Mouse (Mus musculus): ENCODE results near the gene March2. TPM values are rescaled to one million over a fixed set of nuclear protein-coding genes. Genes with fewer than 3 reads are reported as not detected.
"Not testable (repeated sequence)": the region's sequence is repeated elsewhere in the genome, so short reads cannot be mapped to it uniquely, and the experiment has no call there.

Gene March2
- polyA plus RNA-seq, 1 experiment from 2014 or later, result 30.6 TPM

DNA sequence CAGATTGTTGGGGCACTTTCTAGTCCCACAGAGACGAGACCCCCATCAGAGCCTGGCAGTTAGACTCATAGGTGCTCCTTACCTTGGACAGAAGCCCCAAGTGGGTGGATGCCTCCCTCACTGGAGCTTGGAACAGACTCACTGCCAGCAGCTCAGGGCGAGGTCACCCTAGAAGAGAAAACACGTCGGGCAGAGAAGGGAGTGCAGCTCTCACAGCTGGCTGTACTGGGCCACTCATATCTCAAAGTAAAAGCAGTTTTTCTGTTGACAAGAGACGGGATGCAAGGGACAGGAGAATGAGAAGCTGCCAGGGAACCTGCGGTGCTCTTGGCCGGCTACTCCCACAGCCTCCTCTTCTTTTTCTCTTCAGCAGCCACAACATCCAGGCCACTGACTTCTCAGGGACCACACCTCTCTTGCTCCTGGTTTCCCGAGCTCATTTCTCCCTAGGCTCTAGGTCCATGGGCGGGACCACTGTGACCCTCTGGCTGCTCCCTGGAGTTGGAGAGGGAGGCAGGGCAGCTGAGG is 14.2 kb upstream of the March2 start:
- not testable (repeated sequence) for ATAC-seq (ENCODE audit: insufficient number of reproducible peaks, low FRiP score, low TSS enrichment, low read depth); H3K27ac ChIP-seq (replicated peaks; ENCODE audit: low read depth, low read length); H3K27me3 ChIP-seq (ENCODE audit: control insufficient read depth, insufficient read depth, low read length); H3K4me1 ChIP-seq (ENCODE audit: control insufficient read depth, insufficient read depth, low read length); H3K9ac ChIP-seq (ENCODE audit: low read length); DNase-seq (ENCODE audit: low spot score); H3K36me3 ChIP-seq (ENCODE audit: control insufficient read depth, insufficient read depth, low read length); H3K4me2 ChIP-seq (ENCODE audit: low read depth, severe bottlenecking); H3K4me3 ChIP-seq (ENCODE audit: low read depth, low read length); H3K9me3 ChIP-seq (ENCODE audit: control insufficient read depth, low read length)
- WGBS, result 74% methylated on average over 9 of the region's 9 CpGs

DNA sequence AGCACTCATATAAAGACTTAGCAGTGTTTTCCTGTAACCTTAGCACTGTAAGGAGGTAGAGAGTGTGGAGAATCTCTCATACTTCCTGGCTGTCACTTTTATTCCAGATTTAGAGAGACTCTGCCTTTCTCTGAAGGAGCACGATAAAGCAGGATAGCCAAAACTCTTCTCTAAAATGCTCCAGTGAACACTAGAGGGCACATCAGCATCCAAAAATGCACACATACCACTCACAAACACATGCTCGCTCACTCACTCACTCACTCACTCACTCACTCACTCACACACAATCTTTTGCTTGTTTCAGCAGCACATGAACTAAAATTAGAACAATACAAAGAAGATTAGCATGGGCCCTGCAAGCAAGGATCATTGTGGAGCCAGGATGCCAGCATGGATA is 10.7 kb upstream of the March2 start:
- Histone ChIP-seq H3K9ac (ENCODE audit: low read length) (no peak overlapping the region), H3K36me3 (ENCODE audit: control insufficient read depth, insufficient read depth, low read length) (no peaks in the 10 kb centered on the region), H3K4me3 (ENCODE audit: low read depth, low read length) (no peak overlapping the region), H3K9me3 (ENCODE audit: control insufficient read depth, low read length) (no peaks in the 10 kb centered on the region), H3K27ac (replicated peaks; ENCODE audit: low read depth, low read length) (no peak overlapping the region), H3K4me1 (ENCODE audit: control insufficient read depth, insufficient read depth, low read length) (no peaks in the 10 kb centered on the region), H3K4me2 (ENCODE audit: low read depth, severe bottlenecking) (no peak overlapping the region), H3K27me3 (ENCODE audit: control insufficient read depth, insufficient read depth, low read length) (no peaks in the 10 kb centered on the region)
- DNase-seq (ENCODE audit: low spot score) (no peak), ATAC-seq (ENCODE audit: insufficient number of reproducible peaks, low FRiP score, low TSS enrichment, low read depth) (no peak)
- WGBS, result 73% methylated on average over 2 of the region's 2 CpGs

DNA sequence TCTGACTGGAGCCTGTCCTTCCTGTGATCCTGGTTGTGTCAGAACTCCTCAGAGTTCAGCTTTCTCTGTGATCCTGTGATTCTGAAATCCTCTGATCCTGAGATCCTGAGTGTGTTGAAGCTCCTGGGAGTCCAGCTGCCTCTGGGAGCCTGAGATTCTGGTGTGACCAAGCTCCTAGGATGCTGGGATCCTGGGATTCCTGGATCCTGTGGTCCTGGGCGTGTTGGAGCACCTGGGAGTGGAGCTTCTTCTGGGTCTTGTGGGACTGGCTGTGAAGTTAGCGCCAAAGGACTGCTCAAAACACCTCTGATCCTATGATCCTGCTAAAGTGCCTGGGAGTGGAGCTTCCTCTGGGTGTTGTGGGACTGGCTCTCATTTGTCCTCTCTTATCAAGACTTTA is 9.9 kb upstream of the March2 start:
- no peak overlapping the region for H3K4me2 ChIP-seq (ENCODE audit: low read depth, severe bottlenecking)
- no peak for ATAC-seq (ENCODE audit: insufficient number of reproducible peaks, low FRiP score, low TSS enrichment, low read depth)
- no peak overlapping the region for H3K4me3 ChIP-seq (ENCODE audit: low read depth, low read length)
- WGBS, result 70% methylated on average over 2 of the region's 2 CpGs
- DNase-seq (ENCODE audit: low spot score), result no peak
- no peaks in the 10 kb centered on the region for H3K27me3 ChIP-seq (ENCODE audit: control insufficient read depth, insufficient read depth, low read length)
- no peaks in the 10 kb centered on the region for H3K36me3 ChIP-seq (ENCODE audit: control insufficient read depth, insufficient read depth, low read length)
- no peak overlapping the region for H3K9ac ChIP-seq (ENCODE audit: low read length)
- no peaks in the 10 kb centered on the region for H3K9me3 ChIP-seq (ENCODE audit: control insufficient read depth, low read length)
- no peaks in the 10 kb centered on the region for H3K4me1 ChIP-seq (ENCODE audit: control insufficient read depth, insufficient read depth, low read length)
- no peak overlapping the region for H3K27ac ChIP-seq (replicated peaks; ENCODE audit: low read depth, low read length)

DNA sequence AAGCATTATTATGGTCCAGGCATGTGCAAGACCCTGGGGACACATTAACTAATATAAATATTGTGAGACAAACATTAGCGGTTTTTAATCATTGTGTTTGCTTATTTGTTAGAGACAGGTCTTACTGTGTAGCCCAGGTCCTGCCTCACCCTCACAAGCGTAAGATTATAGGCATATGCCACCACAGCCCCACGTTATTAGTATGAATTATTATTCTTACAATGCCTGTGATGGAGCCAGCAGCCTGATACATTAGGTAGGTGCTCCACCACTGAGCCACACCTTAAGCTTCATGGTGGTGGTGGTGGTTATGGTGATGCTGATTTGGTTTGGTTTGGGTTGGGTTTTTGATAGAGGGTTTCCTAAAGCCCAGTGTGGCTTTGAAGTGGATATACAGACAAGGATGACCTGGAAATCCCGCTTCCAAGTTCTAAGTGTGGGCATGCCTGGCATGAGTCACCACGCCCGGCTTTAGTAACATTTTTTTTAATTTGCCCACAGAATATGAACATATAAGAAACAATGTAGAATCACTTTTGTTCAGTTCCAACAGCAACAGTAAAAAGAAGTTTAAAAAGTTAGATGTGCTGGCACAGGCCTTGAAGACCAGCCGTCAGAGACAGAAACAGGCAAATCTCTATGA is 1.4 kb upstream of the March2 start:
- DNase-seq (ENCODE audit: low spot score) (no peak), ATAC-seq (ENCODE audit: insufficient number of reproducible peaks, low FRiP score, low TSS enrichment, low read depth) (no peak)
- H3K9me3 ChIP-seq (ENCODE audit: control insufficient read depth, low read length), result no peaks in the 10 kb centered on the region
- H3K4me2 ChIP-seq (ENCODE audit: low read depth, severe bottlenecking), result no peak overlapping the region
- 93% methylated on average over 7 of the region's 7 CpGs for WGBS
- H3K27me3 ChIP-seq (ENCODE audit: control insufficient read depth, insufficient read depth, low read length), result no peaks in the 10 kb centered on the region
- H3K27ac ChIP-seq (replicated peaks; ENCODE audit: low read depth, low read length), result no peak overlapping the region
- H3K36me3 ChIP-seq (ENCODE audit: control insufficient read depth, insufficient read depth, low read length), result no peaks in the 10 kb centered on the region
- H3K9ac ChIP-seq (ENCODE audit: low read length), result no peak overlapping the region
- no peak overlapping the region for H3K4me3 ChIP-seq (ENCODE audit: low read depth, low read length)
- H3K4me1 ChIP-seq (ENCODE audit: control insufficient read depth, insufficient read depth, low read length), result peaks cover 4% of the 10 kb centered on the region; the same call in 1 of the 2 replicates

DNA sequence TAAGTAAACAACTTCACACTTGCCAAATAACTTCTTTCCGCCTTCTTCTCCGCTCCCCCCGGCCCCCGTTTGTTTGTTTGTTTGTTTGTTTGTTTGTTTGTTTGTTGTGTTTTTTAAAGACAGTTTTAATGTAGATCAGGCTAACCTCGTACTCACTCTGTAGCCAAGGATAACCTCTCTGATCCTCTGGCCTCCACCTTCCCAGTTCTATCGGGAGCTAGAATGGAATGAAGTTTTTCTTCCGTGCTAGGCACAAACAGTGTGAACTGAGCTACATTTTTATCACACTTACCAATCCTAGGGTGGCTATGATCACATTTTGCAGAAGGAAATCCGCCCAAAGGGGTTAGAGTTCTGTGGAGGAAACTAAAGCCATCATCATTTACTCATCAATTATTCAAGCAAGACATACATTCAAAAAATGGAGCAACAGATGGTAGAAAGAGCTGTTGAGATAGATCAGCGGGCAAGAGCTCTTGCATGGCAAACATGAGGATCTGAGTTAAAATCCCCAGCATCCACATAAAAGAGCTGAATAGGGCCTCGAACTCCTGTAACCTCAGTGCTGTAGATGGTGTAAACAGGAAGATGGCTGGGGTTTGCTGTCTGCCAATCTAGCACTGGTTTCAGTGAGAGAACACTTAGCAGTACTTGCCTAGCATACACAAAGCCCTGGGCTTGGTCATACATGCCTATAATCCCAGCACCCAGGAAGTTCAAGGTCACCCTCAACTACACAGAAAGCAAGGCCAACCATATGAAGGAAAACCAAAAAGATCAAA is 665 bp upstream of the March2 start:
- H3K9ac ChIP-seq (ENCODE audit: low read length), result no peak overlapping the region
- peak; percentile 48; the same call in 1 of the 2 replicates for ATAC-seq (ENCODE audit: insufficient number of reproducible peaks, low FRiP score, low TSS enrichment, low read depth)

DNA sequence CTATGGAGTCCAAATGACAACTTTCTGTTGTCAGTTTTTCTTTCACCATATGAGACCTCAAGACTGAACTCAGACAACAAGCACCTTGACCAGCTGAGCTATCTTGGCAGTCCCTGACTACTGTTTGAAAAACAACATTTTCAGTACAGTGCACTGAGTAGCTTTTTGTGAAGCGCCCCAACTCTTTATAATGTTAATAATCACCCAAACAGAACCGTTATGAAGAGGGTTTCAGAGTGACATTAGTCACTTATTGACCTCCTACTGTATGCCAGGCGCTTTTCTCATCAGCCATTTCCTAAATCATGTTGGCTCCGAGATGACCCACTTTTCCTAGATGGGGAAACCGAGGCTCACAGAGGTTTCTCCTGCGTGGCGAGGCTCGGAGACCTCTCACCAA is 488 bp downstream of the March2 start:
- Histone ChIP-seq H3K4me1 (ENCODE audit: control insufficient read depth, insufficient read depth, low read length) (peaks cover 4% of the 10 kb centered on the region; the same call in 1 of the 2 replicates), H3K4me3 (ENCODE audit: low read depth, low read length) (peak overlapping the region; percentile 77), H3K9me3 (ENCODE audit: control insufficient read depth, low read length) (no peaks in the 10 kb centered on the region), H3K27me3 (ENCODE audit: control insufficient read depth, insufficient read depth, low read length) (no peaks in the 10 kb centered on the region), H3K36me3 (ENCODE audit: control insufficient read depth, insufficient read depth, low read length) (no peaks in the 10 kb centered on the region), H3K9ac (ENCODE audit: low read length) (peak overlapping the region; percentile 65), H3K4me2 (ENCODE audit: low read depth, severe bottlenecking) (peak overlapping the region; percentile 71), H3K27ac (replicated peaks; ENCODE audit: low read depth, low read length) (no peak overlapping the region)
- WGBS, result 9% methylated on average over 8 of the region's 8 CpGs
- no peak for ATAC-seq (ENCODE audit: insufficient number of reproducible peaks, low FRiP score, low TSS enrichment, low read depth)
- DNase-seq (ENCODE audit: low spot score), result no peak

More for the DNA sequence above, 665 bp upstream of the March2 start:
- WGBS, result 49% methylated on average over 10 of the region's 10 CpGs
- Histone ChIP-seq H3K9me3 (ENCODE audit: control insufficient read depth, low read length) (no peaks in the 10 kb centered on the region), H3K27me3 (ENCODE audit: control insufficient read depth, insufficient read depth, low read length) (no peaks in the 10 kb centered on the region), H3K4me3 (ENCODE audit: low read depth, low read length) (peak overlapping the region; percentile 77), H3K36me3 (ENCODE audit: control insufficient read depth, insufficient read depth, low read length) (no peaks in the 10 kb centered on the region), H3K4me2 (ENCODE audit: low read depth, severe bottlenecking) (peak overlapping the region; percentile 71; the same call in 1 of the 2 replicates), H3K27ac (replicated peaks; ENCODE audit: low read depth, low read length) (no peak overlapping the region), H3K4me1 (ENCODE audit: control insufficient read depth, insufficient read depth, low read length) (peaks cover 4% of the 10 kb centered on the region; the same call in 1 of the 2 replicates)
- no peak for DNase-seq (ENCODE audit: low spot score)

DNA sequence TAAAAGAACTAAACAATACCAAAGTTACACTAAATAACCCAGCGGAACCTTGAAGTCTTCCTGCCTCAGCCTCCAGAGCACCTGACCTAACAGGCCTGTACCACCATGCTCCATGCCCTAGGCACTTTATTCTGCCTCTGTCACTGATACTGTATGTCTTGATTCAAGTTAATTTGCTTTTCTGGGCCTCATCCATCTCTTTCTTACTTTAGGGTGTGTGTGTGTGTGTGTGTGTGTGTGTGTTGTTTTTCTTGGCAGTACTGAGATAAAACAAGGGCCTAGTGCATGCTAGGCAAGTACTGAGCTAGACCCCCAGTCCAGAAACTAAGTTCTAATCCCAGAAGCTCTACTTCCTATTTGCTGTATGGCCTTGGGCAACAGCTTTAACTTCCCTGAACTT is 1.2 kb downstream of the March2 start:
- no peak for DNase-seq (ENCODE audit: low spot score)
- no peak overlapping the region for H3K27ac ChIP-seq (replicated peaks; ENCODE audit: low read depth, low read length)
- 96% methylated on average over 1 of the region's 1 CpGs for WGBS
- no peak overlapping the region for H3K4me2 ChIP-seq (ENCODE audit: low read depth, severe bottlenecking)
- no peaks in the 10 kb centered on the region for H3K27me3 ChIP-seq (ENCODE audit: control insufficient read depth, insufficient read depth, low read length)
- no peaks in the 10 kb centered on the region for H3K36me3 ChIP-seq (ENCODE audit: control insufficient read depth, insufficient read depth, low read length)
- H3K4me3 ChIP-seq (ENCODE audit: low read depth, low read length), result no peak overlapping the region
- no peak for ATAC-seq (ENCODE audit: insufficient number of reproducible peaks, low FRiP score, low TSS enrichment, low read depth)
- H3K9ac ChIP-seq (ENCODE audit: low read length), result no peak overlapping the region
- no peaks in the 10 kb centered on the region for H3K9me3 ChIP-seq (ENCODE audit: control insufficient read depth, low read length)
- H3K4me1 ChIP-seq (ENCODE audit: control insufficient read depth, insufficient read depth, low read length), result peaks cover 4% of the 10 kb centered on the region; the same call in 1 of the 2 replicates

DNA sequence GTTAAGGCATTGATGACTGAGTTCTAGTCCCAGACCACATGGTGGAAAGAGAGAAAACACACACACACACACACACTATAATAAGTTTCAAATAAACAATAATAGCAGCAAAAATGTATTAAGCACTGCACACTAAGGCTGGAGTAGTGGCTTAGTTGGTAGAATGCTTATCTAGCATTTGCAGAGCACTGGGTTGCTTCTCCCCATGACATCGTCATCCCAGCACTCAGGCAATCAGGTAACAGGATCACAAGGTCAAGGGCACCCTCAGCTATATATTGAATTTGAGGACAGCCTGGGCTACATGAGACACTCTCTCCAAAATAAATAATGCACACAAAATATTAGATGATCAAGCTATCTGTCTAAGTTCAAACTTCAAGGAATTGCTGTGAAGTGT is 3.7 kb downstream of the March2 start:
- Histone ChIP-seq H3K9ac (ENCODE audit: low read length) (no peak overlapping the region), H3K4me1 (ENCODE audit: control insufficient read depth, insufficient read depth, low read length) (peaks cover 4% of the 10 kb centered on the region; the same call in 1 of the 2 replicates), H3K4me3 (ENCODE audit: low read depth, low read length) (no peak overlapping the region), H3K27me3 (ENCODE audit: control insufficient read depth, insufficient read depth, low read length) (no peaks in the 10 kb centered on the region), H3K9me3 (ENCODE audit: control insufficient read depth, low read length) (no peaks in the 10 kb centered on the region), H3K36me3 (ENCODE audit: control insufficient read depth, insufficient read depth, low read length) (no peaks in the 10 kb centered on the region), H3K27ac (replicated peaks; ENCODE audit: low read depth, low read length) (no peak overlapping the region), H3K4me2 (ENCODE audit: low read depth, severe bottlenecking) (no peak overlapping the region)
- ATAC-seq (ENCODE audit: insufficient number of reproducible peaks, low FRiP score, low TSS enrichment, low read depth) (no peak), DNase-seq (ENCODE audit: low spot score) (no peak)
- WGBS, result 83% methylated on average over 1 of the region's 1 CpGs

Data from limb, embryonic 11.5 days (tissue).